Mouse (Mus musculus): ENCODE results near the gene Gpr171. TPM values are rescaled to one million over a fixed set of nuclear protein-coding genes. Genes with fewer than 3 reads are reported as not detected.
"Not testable (repeated sequence)": the region's sequence is repeated elsewhere in the genome, so short reads cannot be mapped to it uniquely, and the experiment has no call there.

Gene Gpr171
- under 1 TPM in 1 of 2 experiments, not detected in 1; 0.11 TPM for total RNA-seq (2021)

- intact Hi-C loops (cut with DNase I), result no loop called here
- no peak for DNase-seq (ENCODE audit: low spot score)
Observed at GRCm38 (mm10) chr3:59101218-59101986, at the start of gene Gpr171. Gene Gpr171 (minus strand): TSS chr3:59101821.

DNA sequence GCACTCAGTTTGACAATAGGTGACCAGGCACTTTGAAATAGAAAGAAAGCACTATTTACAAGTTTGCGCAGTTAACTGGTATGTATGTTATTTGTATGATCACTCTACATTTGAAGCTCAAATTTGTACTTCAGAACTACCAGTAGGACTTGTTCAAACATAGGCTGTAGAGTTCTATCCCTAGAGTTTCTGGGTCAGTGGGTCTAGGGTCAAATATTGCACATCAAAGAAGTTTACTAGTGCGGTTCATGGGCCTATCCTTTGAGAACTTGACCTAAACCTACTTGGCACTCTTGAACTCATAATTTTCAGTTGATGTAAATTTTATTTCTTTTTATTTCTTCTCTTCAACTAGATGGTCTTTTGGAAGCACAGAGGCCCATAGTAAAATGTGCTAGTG lies 49.0 kb upstream of the Gpr171 start:
- intact Hi-C loops (cut with DNase I), result no loop called here

DNA sequence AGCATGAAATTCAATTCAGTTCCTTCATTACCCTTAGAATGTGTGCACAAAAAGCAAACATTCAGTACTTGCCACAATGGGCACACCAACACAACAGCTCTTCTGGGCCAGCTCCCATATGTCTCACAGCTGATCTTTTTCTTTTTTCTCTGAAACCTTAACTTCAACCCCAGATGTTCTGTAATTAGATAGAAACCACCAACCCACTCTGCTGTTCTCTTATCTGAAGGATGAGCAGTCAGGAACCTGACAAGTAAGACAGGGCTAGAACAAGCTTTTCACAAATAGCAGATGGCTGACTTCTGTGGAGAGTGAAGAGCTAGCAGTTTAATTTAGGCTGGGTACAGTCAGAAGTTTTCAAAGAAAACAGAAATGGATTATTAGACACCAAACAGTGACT lies 48.0 kb upstream of the Gpr171 start:
- no peak for DNase-seq (ENCODE audit: low spot score)
- intact Hi-C loops (cut with DNase I), result no loop called here

More for the DNA sequence above, 49.0 kb upstream of the Gpr171 start:
- DNase-seq (ENCODE audit: low spot score), result no peak

DNA sequence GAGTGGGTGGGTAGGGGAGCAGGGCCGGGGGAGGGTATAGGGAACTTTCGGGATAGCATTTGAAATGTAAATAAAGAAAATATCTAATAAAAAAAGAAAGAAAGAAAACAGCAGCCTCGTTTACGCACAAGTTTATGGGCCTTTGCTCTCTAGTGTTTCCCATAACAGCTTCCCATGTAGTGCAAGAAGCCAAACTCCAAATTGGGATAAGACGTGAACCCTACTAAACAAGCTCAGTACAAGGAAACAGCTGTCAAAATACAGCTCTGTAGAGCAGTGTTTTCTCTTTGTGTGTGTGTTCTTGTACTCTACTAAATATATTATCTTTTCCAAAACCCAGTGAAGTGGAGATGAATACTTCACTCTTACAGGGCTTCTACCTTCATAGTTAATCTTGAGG lies 43.6 kb upstream of the Gpr171 start:
- intact Hi-C loops (cut with DNase I), result no loop called here
- no peak for DNase-seq (ENCODE audit: low spot score)

DNA sequence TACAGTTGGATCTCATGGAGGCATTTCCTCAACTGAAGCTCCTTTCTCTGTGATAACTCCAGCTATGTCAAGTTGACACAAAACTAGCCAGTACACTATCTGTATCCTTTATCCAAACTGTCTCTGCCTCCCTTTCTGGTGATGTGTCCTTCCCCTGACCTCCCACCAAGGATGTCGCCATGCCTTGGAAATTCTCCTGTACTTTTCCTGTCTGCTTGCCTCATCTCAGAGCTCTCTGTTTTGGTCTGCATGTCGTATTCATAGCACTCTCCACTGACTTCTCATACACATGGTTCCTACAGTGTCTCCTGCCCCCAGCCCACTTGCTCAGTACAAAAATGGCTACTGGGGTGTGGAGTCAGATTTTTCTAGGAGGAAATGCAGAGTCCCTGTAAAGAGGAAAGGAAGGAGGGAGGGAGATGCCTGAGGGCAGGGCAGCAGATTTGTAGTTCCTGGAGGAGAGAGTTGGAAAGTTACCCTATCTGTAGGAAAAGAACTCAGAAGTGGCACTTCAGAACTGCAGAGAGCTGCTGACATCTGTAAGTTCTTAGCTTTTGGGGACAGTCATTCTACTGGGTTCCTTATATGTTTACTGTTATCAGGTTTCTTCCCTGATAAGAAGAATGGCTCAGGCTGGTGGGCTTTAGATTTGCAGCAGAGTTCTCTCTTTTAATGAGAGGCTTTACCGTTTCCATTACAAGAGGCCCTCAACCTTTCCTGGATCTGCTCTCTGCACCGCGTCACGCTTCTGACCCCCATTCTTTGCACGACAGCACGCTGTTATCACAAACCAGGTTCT lies 40.1 kb upstream of the Gpr171 start:
- DNase-seq (ENCODE audit: low spot score), result no peak
- intact Hi-C loops (cut with DNase I), result no loop called here

DNA sequence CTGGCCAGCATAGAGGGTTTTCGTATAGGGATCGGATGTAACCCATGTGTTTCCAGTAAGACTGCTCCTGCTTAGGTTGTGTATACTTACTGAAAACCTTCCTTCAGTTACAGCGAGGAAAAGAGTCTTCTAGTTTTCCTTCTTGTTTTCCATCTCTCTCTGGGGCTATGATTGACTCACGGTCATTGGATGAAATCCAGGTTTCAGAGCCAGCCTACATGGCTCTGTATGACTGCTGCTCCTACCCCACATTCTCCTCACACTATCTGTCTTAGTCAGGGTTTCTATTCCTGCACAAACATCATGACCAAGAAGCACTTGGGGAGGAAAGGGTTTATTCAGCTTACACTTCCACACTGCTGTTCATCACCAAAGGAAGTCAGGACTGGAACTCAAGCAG lies 39.3 kb upstream of the Gpr171 start:
- intact Hi-C loops (cut with DNase I); DNase-seq (ENCODE audit: low spot score): not testable (repeated sequence)

- intact Hi-C loops (cut with DNase I), result no loop called here
- DNase-seq (ENCODE audit: low spot score), result no peak
Observed at GRCm38 (mm10) chr3:59140115-59140514, 38.5 kb upstream of the Gpr171 start.

DNA sequence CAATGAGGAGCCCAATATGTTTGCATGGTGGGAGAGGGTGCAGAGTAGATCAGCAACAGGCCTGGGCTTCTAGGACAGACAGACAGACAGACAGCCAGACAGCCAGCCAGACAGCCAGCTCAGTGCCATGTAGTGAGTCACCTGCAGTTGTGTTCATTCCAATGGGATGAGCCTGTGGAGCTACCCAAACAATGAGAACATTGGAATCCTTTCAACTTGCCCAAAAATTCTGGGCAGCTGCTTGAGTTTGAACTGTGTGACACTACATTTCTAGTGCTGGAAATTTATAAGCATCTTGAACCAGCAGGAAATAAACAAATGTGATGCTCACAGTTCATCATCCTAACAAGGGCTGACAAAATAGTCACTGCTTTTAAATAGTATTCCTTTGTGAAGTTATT lies 38.0 kb upstream of the Gpr171 start:
- intact Hi-C loops (cut with DNase I), result no loop called here
- no peak for DNase-seq (ENCODE audit: low spot score)

- DNase-seq (ENCODE audit: low spot score), result no peak
- intact Hi-C loops (cut with DNase I), result no loop called here
Observed at GRCm38 (mm10) chr3:59138946-59139468, 37.4 kb upstream of the Gpr171 start.

DNA sequence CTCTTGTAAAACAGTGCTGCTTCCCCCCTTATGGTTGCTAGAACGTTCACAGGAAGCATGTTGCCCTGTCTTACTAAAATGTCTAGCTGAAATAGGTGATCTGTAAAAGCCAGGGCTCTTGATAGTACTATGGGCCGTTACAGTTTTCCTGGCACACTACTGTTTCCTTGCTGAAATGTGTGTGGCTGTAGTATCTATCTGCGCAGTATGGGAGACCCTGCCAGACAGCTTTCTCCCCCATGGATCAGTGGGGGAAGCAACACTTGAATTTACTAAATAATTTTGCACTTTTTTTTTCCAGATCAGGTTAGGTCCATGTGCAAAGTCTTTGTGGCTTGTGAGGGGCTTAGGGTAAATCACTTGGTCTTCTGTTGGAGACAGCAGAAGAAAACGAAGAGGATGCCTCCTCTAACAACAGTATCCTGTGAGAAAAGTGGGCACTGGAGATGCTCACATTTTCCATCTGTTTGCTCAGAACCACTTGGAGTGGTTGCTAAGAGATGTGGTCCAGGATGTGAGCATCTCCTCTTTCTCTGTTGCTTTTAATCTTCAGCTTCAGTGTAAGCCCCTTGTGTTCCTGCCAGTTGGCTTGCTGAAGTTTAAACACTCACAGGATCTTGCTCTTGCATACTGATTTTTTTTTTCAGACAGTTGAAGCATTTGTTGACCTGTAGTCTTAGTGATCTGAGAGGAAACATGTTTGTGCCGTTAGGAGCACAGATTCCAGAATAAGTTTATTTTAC lies 34.5 kb upstream of the Gpr171 start:
- DNase-seq (ENCODE audit: low spot score), result no peak
- intact Hi-C loops (cut with DNase I), result no loop called here

- intact Hi-C loops (cut with DNase I), result no loop called here
- no peak for DNase-seq (ENCODE audit: low spot score)
Observed at GRCm38 (mm10) chr3:59133189-59133588, 31.6 kb upstream of the Gpr171 start.

DNA sequence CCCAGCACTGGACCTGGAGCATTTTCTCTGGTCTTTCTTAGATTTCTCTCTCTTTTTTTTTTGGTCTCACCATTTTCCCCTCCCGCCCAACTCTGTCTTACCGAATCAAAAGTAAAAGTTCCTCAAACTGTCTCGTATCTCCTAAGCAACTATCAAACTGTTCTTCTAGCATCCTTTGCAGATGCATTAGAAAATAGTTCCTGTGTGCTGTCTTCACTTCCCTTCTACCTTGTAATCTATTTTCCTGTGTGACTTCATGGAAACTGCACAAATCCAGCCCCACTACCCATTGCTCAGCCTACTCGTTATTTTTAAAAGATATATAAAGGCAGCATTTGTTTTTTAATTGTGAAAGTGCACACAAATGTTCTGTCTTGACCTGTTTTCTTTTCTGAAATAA lies 30.3 kb upstream of the Gpr171 start:
- intact Hi-C loops (cut with DNase I), result no loop called here
- DNase-seq (ENCODE audit: low spot score), result no peak

DNA sequence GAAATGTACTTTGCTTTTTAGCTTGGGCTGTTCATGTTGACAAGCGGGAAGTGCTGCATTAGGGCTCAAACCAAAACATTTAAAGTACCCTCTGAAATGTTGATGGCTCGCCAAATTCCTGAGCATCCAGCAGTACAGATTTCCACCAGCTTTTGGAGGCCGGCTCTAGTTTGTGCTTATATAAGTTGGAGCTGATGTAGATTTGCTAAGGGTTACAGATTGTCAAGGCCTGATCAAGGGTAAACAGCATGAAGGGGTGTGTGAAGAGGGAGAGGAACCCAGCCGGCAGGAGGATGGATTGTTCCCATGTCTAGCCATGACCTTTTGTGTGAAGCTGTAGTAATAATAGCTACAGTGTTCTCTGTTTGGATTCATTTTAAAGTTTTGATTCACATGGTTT lies 29.5 kb upstream of the Gpr171 start:
- no peak for DNase-seq (ENCODE audit: low spot score)
- intact Hi-C loops (cut with DNase I), result no loop called here

- intact Hi-C loops (cut with DNase I), result no loop called here
- no peak for DNase-seq (ENCODE audit: low spot score)
Observed at GRCm38 (mm10) chr3:59130431-59130830, 28.8 kb upstream of the Gpr171 start.

DNA sequence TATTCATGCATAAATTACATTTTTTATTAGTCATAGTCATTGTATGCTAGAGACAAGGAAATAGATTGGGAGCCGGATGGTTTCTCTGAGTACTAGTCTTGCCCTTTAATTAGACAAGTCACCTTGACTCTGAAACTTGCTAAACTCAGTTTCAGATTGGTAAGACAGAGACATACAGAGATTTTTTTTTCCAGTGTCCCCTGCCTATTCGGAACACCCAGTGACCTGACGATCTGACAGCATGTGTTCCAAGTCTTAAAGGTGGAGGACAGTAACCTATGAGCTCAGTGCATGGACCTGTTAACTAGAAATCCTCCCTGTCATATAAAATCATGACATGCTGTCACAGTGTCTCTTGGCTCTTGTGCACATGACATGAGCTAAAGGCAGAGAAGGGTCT lies 27.9 kb upstream of the Gpr171 start:
- no peak for DNase-seq (ENCODE audit: low spot score)
- intact Hi-C loops (cut with DNase I), result loop anchor here (10.0 kb wide), 1 partner anchor 195 kb away; no protein-coding TSS in a partner anchor

GRCm38 (mm10) chr3:59128681-59129080 lies 27.1 kb upstream of the Gpr171 start:
- no peak for DNase-seq (ENCODE audit: low spot score)
- intact Hi-C loops (cut with DNase I), result loop anchor here (10.0 kb wide), 1 partner anchor 196 kb away; no protein-coding TSS in a partner anchor

GRCm38 (mm10) chr3:59125783-59126555 lies 24.3 kb upstream of the Gpr171 start:
- intact Hi-C loops (cut with DNase I), result loop anchor here (10.0 kb wide), 1 partner anchor 199 kb away; no protein-coding TSS in a partner anchor
- no peak for DNase-seq (ENCODE audit: low spot score)

DNA sequence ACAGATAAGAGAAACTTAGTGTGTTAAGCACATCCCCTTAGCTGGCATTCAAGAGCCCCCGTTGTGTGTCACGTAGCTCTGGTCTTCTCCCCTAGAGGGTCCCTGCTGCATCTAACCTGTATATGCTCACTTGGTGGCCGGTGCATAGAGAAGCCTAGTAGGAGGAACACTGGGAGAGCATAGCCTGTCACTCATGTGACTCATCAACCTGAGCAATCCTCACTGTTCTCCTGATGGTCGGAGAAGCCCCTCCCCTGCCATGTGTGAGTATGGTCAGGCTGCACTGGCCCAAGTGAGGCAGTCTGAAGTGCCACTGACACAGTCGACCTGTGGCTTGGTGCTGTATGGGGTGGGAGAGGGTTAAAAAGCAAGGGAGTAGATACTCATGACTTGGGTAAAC lies 23.4 kb upstream of the Gpr171 start:
- DNase-seq (ENCODE audit: low spot score), result no peak
- intact Hi-C loops (cut with DNase I), result loop anchor here (10.0 kb wide), 1 partner anchor 200 kb away; no protein-coding TSS in a partner anchor

GRCm38 (mm10) chr3:59121780-59122449 lies 20.3 kb upstream of the Gpr171 start:
- no peak for DNase-seq (ENCODE audit: low spot score)
- intact Hi-C loops (cut with DNase I), result loop anchor here (2.0 to 10.0 kb wide), 3 partner anchors 50 to 203 kb away; no protein-coding TSS in a partner anchor

Data from heart, postnatal 25 days (tissue).